Mouse (Mus musculus) forebrain, postnatal 0 days (tissue): ENCODE results near the gene Yjefn3. TPM values are rescaled to one million over a fixed set of nuclear protein-coding genes. Genes with fewer than 3 reads are reported as not detected.

Experiments used
- ATAC-seq: fragments of 200-750 bp; cut with Nextera tagmentation; 2 replicates; pipeline ENCODE4 v1.8.0; 2017; ENCODE audit warnings: mild to moderate bottlenecking, moderate library complexity
- DNase-seq: peaks from one replicate; pipeline ENCODE4 v3.0.0-alpha.2; 2015
- H3K27ac ChIP-seq: fragments of 300-500 bp; sonication (generic); 2 replicates; pipeline ENCODE4 v1.5.1; 2014; ENCODE audit warnings: low read depth, mild to moderate bottlenecking, antibody characterized with exemption, low read length, moderate library complexity, mixed read lengths
- H3K27me3 ChIP-seq: fragments of 300-500 bp; sonication (generic); 2 replicates; pipeline ENCODE4 v1.6.1; 2014; ENCODE audit warnings: mild to moderate bottlenecking, low read length, mixed read lengths; ENCODE audit not compliant: insufficient read depth
- H3K36me3 ChIP-seq: fragments of 300-500 bp; sonication (generic); 2 replicates; pipeline ENCODE4 v1.6.1; 2014; ENCODE audit warnings: mild to moderate bottlenecking, moderate library complexity; ENCODE audit not compliant: insufficient read depth
- H3K4me1 ChIP-seq: fragments of 300-500 bp; sonication (generic); 2 replicates; pipeline ENCODE4 v1.6.1; 2014; ENCODE audit warnings: antibody characterized with exemption; ENCODE audit not compliant: insufficient read depth
- H3K4me2 ChIP-seq: fragments of 300-500 bp; sonication (generic); 2 replicates; pipeline ENCODE4 v1.6.1; 2014; ENCODE audit warnings: low read depth, mild to moderate bottlenecking, moderate library complexity
- H3K4me3 ChIP-seq: fragments of 300-500 bp; sonication (generic); 2 replicates; pipeline ENCODE4 v1.5.1; 2014; ENCODE audit warnings: low read depth, low read length, mixed read lengths
- H3K9ac ChIP-seq: fragments of 300-500 bp; sonication (generic); 2 replicates; pipeline ENCODE4 v1.6.1; 2014; ENCODE audit warnings: mild to moderate bottlenecking
- H3K9me3 ChIP-seq: fragments of 300-500 bp; sonication (generic); 2 replicates; pipeline ENCODE4 v1.6.1; 2016; ENCODE audit warnings: low read length
- CTCF ChIP-seq: sonication (generic); IDR thresholded peaks from 2 replicates; pipeline ENCODE4 v1.5.1; 2016; ENCODE audit warnings: antibody characterized with exemption, control low read depth, low read depth
- WGBS: fragments of 180-500 bp; shearing (Covaris S2); extraction: QIAGEN DNeasy Blood & Tissue Kit; methylation state at CpG from one replicate; pipeline ENCODE4 v1.1.7; 2014; 5-methylcytosine and 5-hydroxymethylcytosine counted together
- polyA plus RNA-seq: library from polyadenylated mRNA; unstranded; fragments of >200 nt; fragmentation: Nextera tagmentation; extraction: Ambion mirVana; gene quantifications from 2 replicates; pipeline ENCODE4 v1.2.1, GENCODE M21; 2015
- total RNA-seq: library from RNA; depleted of rRNA; stranded (reverse); fragments of >200 nt; gene quantifications from 2 replicates; pipeline ENCODE4 v1.2.3, GENCODE M21; 2014

Yjefn3 gene
- total and polyA plus RNA-seq, 2 experiments from 2014 or later: 15.0 to 15.3 TPM

- ATAC-seq (peak; percentile 42), DNase-seq (peak; percentile 58)
- Histone ChIP-seq H3K4me2 (peak overlapping the region; percentile 56), H3K9me3 (no peaks in the 10 kb centered on the region), H3K4me3 (peak overlapping the region; percentile 44), H3K27me3 (peaks cover 53% of the 10 kb centered on the region), H3K4me1 (0 out of 2 replicates have a peak, but pooled peaks cover 6% of the 10 kb centered on the region), H3K36me3 (no peaks in the 10 kb centered on the region), H3K27ac (no peak overlapping the region), H3K9ac (peak overlapping the region; percentile 51)
- TF ChIP-seq CTCF: no peak
- 22% methylated on average over 79 of the region's 79 CpGs for WGBS
Observed at GRCm38 (mm10) chr8:69881261-69881865, 21.1 kb downstream of the Yjefn3 start.

- Histone ChIP-seq H3K4me1 (0 out of 2 replicates have a peak, but pooled peaks cover 6% of the 10 kb centered on the region), H3K4me3 (peak overlapping the region; percentile 44), H3K4me2 (peak overlapping the region; percentile 56), H3K9ac (peak overlapping the region; percentile 2; the same call in 1 of the 2 replicates), H3K27ac (no peak overlapping the region), H3K27me3 (peaks cover 48% of the 10 kb centered on the region), H3K9me3 (no peaks in the 10 kb centered on the region), H3K36me3 (no peaks in the 10 kb centered on the region)
- no peak for TF ChIP-seq CTCF
- WGBS: 9% methylated on average over 37 of the region's 37 CpGs
- DNase-seq: no peak
- ATAC-seq: no peak
Observed at GRCm38 (mm10) chr8:69880841-69881240, 21.7 kb downstream of the Yjefn3 start.

DNA sequence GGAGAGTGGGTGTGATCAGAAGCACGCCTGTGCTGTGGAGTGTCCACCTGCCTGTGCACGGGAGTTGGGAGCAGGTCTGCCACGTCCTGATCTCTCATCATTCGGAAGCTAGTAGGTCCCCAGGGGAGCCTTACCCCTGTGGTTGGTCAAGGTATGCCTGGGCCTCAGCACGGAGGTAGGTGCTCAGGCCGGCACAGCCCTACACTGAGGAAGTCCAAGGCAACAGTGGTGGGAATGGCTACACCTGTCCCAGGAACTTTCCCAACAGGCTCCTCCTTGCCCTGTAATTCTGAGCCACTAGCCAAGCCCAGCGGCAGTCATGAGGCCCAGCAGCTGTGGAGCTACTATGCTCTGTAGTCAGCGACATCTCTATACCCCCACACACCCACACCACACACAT, 22.8 kb downstream of the Yjefn3 start:
- no peak for ATAC-seq
- Histone ChIP-seq H3K27ac (no peak overlapping the region), H3K4me2 (no peak overlapping the region), H3K9ac (no peak overlapping the region), H3K4me1 (0 out of 2 replicates have a peak, but pooled peaks cover 6% of the 10 kb centered on the region), H3K27me3 (peaks cover 37% of the 10 kb centered on the region), H3K36me3 (no peaks in the 10 kb centered on the region), H3K9me3 (no peaks in the 10 kb centered on the region), H3K4me3 (no peak overlapping the region)
- DNase-seq: no peak
- WGBS: 59% methylated on average over 8 of the region's 8 CpGs
- TF ChIP-seq CTCF: no peak

GRCm38 (mm10) chr8:69877992-69878391, 24.5 kb downstream of the Yjefn3 start:
- ATAC-seq (no peak), DNase-seq (no peak)
- H3K4me3 ChIP-seq: no peak overlapping the region
- no peak overlapping the region for H3K4me2 ChIP-seq
- TF ChIP-seq CTCF: no peak
- WGBS: 57% methylated on average over 3 of the region's 3 CpGs
- no peak overlapping the region for H3K27ac ChIP-seq
- no peaks in the 10 kb centered on the region for H3K36me3 ChIP-seq
- H3K9ac ChIP-seq: no peak overlapping the region
- 0 out of 2 replicates have a peak, but pooled peaks cover 6% of the 10 kb centered on the region for H3K4me1 ChIP-seq
- no peaks in the 10 kb centered on the region for H3K9me3 ChIP-seq
- H3K27me3 ChIP-seq: peaks cover 21% of the 10 kb centered on the region

- Histone ChIP-seq H3K27ac (no peak overlapping the region), H3K9me3 (no peaks in the 10 kb centered on the region)
- 88% methylated on average over 4 of the region's 4 CpGs for WGBS
Observed at GRCm38 (mm10) chr8:69877396-69877795, 25.1 kb downstream of the Yjefn3 start.

DNA sequence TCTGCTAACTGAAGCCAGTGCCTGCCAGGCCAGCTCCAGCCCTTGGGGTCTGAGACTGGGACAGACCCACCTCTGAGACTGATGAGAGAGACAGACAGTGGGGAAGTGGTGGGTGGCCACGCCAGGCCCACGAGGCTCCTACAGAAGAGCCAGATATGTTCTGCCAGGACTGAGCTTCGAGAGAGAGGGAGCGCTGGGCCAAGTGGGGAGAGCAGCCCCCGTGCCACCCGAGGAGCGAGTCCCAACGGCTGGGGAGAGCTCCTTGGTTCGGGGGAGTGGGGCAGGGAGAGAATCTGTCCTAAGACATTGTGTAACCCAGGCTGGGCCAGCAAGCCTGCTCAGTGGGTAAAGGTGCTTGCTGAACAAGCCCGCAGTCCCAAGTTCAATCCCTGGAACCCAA, 25.5 kb downstream of the Yjefn3 start:
- Histone ChIP-seq H3K4me1 (0 out of 2 replicates have a peak, but pooled peaks cover 6% of the 10 kb centered on the region), H3K4me2 (no peak overlapping the region), H3K4me3 (no peak overlapping the region), H3K27me3 (peaks cover 13% of the 10 kb centered on the region), H3K36me3 (peaks cover 3% of the 10 kb centered on the region; the same call in 1 of the 2 replicates), H3K9ac (no peak overlapping the region), H3K9me3 (no peaks in the 10 kb centered on the region), H3K27ac (no peak overlapping the region)
- DNase-seq (no peak), ATAC-seq (no peak)
- TF ChIP-seq CTCF: no peak
- WGBS: 79% methylated on average over 10 of the region's 10 CpGs

More at GRCm38 (mm10) chr8:69877396-69877795, 25.1 kb downstream of the Yjefn3 start:
- H3K4me2 ChIP-seq: no peak overlapping the region
- no peak for ATAC-seq
- peaks cover 3% of the 10 kb centered on the region; the same call in 1 of the 2 replicates for H3K36me3 ChIP-seq
- no peak overlapping the region for H3K4me3 ChIP-seq
- peaks cover 15% of the 10 kb centered on the region for H3K27me3 ChIP-seq
- H3K4me1 ChIP-seq: 0 out of 2 replicates have a peak, but pooled peaks cover 6% of the 10 kb centered on the region
- no peak overlapping the region for H3K9ac ChIP-seq
- DNase-seq: no peak
- TF ChIP-seq CTCF: no peak

DNA sequence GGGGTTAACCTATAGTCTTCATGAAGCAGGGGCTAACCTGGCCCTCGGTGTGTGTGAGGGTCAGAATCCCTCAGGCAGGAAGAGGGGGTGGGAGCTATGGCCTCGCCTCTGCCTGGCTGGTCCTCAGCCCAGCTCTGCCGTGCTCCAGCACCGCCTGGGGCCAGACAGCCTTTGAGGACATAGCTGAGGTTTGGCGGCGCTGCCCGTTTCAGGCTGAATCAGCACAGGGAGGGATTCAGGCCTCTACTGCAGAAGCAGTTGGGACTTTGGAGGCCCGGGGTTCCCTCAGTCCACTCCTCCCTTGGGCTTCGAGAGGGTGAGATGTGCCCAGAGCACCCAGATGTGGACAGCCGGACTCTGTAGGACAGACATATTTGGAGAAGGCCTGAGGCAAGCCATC, 26.4 kb downstream of the Yjefn3 start:
- WGBS: 49% methylated on average over 10 of the region's 10 CpGs
- ATAC-seq: no peak
- no peak for TF ChIP-seq CTCF

More for the DNA sequence above, 26.4 kb downstream of the Yjefn3 start:
- Histone ChIP-seq H3K4me1 (0 out of 2 replicates have a peak, but pooled peaks cover 6% of the 10 kb centered on the region), H3K4me3 (no peak overlapping the region), H3K9me3 (no peaks in the 10 kb centered on the region), H3K27ac (no peak overlapping the region), H3K9ac (no peak overlapping the region), H3K4me2 (no peak overlapping the region), H3K36me3 (peaks cover 3% of the 10 kb centered on the region; the same call in 1 of the 2 replicates), H3K27me3 (peaks cover 8% of the 10 kb centered on the region)
- no peak for DNase-seq
